In genomic region chr2:60978538-60979313, GRCm38 (mm10) we compare ENCODE assay signal across 7 mouse cellular contexts. TPM values are rescaled to one million over a fixed set of nuclear protein-coding genes. Genes with fewer than 3 reads are reported as not detected.
DNase-seq lines count a peak whose midpoint lies in the region; ATAC-seq and TF ChIP-seq lines count a peak whose summit lies in the region.

No protein-coding gene starts in this region.

- H3K36me3 ChIP-seq in liver, postnatal 0 days (replicated peaks; ENCODE audit: insufficient read depth, low read length): no peaks in the 10 kb centered on the region

- WGBS in liver, postnatal 0 days (ENCODE audit: insufficient replicate concordance): 11% methylated on average over 4 of the region's 4 CpGs

- ATAC-seq in liver, postnatal 0 days: peak; percentile 53

- DNase-seq in 416B (ENCODE audit: low read depth) (peak; percentile 98), MEL-GATA-1-ER (ENCODE audit: extremely low read depth, low read depth) (peak; percentile 90)
- peak; percentile 84 for DNase-seq in heart, postnatal 4 days
- peak; percentile 29 for DNase-seq in liver, postnatal 0 days
- no peak for DNase-seq in gastrocnemius, postnatal 36 days
- DNase-seq in layer of hippocampus, adult 18-20 months (ENCODE audit: low spot score in 2 of 2): no peak
- DNase-seq in left cerebral cortex, postnatal 14 days (ENCODE audit: low spot score in 2 of 2): no peak

- no peak overlapping the region for H3K27ac ChIP-seq in liver, postnatal 0 days (ENCODE audit: low read depth)

- intact Hi-C loops in gastrocnemius, postnatal 36 days (cut with DNase I): no loop called here
- intact Hi-C loops in left cerebral cortex, postnatal 14 days (cut with DNase I): no loop called here

- TF ChIP-seq EP300 in liver, postnatal 0 days (IDR thresholded peaks at IDR 0.05; ENCODE audit: low read depth): no peak

- no peaks in the 10 kb centered on the region for H3K4me1 ChIP-seq in liver, postnatal 0 days (ENCODE audit: insufficient read depth)

- no peaks in the 10 kb centered on the region for H3K9me3 ChIP-seq in liver, postnatal 0 days (ENCODE audit: low read length)

- no peak overlapping the region for H3K4me3 ChIP-seq in liver, postnatal 0 days (ENCODE audit: low read depth, low read length)

- no peak overlapping the region for H3K9ac ChIP-seq in liver, postnatal 0 days (replicated peaks)

- no peak for TF ChIP-seq CTCF in liver, postnatal 0 days (IDR thresholded peaks at IDR 0.05; ENCODE audit: low read depth)

- no peak overlapping the region for H3K4me2 ChIP-seq in liver, postnatal 0 days (ENCODE audit: low read depth, low read length)

- no peaks in the 10 kb centered on the region for H3K27me3 ChIP-seq in liver, postnatal 0 days (ENCODE audit: insufficient read depth, low read length)

RNA-seq across cellular contexts. Expression of gene Rbms1, which starts 15.7 kb away (rescaled TPM):
- 10 to 100 TPM; 95.2 to 98.9 TPM for total RNA-seq in heart, postnatal 4 days (2021)
- 36.5 and 38.5 TPM in 2 replicates for polyA plus RNA-seq in liver, postnatal 0 days (2015; fragmentation: Nextera tagmentation; extraction: Ambion mirVana)
- total RNA-seq in gastrocnemius, postnatal 36 days (2021): 10 to 100 TPM; 17.8 to 20.1 TPM
- 10 to 100 TPM; 11.7 to 12.8 TPM for total RNA-seq in layer of hippocampus, adult 18-20 months (2021)
- 10 to 100 TPM; 23.8 to 24.8 TPM for total RNA-seq in left cerebral cortex, postnatal 14 days (2021)

Comparison
In these comparisons a context has a peak if more than half of its experiments do, and no peak if none do; other contexts are left out.
1. DNase-seq: peak in 416B (single experiment), MEL-GATA-1-ER (single experiment), heart, postnatal 4 days (single experiment) and liver, postnatal 0 days (single experiment); none in gastrocnemius, postnatal 36 days (0 of 2), layer of hippocampus, adult 18-20 months (0 of 2) and left cerebral cortex, postnatal 14 days (0 of 2).